Mouse (Mus musculus): ENCODE measurements around the gene Gm43951. TPM values are rescaled to one million over a fixed set of nuclear protein-coding genes. Genes with fewer than 3 reads are reported as not detected.

The Gm43951 gene
- total and polyA plus RNA-seq, 3 experiments = 1.5 to 2.0 TPM; not detected in 1

DNA sequence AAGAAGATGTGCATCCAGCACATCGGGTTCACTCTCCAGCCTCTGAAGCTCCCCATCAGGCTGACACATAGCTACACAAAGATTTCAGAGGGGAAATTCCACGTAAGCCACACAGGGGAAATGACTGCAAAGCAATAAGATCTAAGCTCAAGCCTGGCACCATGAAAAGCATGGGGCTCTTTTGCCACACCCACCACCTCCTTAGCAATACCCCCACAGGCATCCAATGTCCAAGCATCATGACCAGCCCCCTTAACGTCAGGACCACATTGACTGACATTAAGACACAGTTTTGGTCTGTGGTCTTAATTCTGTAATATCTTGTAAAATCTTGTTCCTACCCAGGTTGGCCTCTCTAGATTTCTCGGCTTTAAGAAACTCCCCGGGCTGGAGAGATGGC is 26.1 kb downstream of the Gm43951 start:
- Histone ChIP-seq H3K9ac (ENCODE audit: control insufficient read depth, low read depth, low read length, poor library complexity, severe bottlenecking) (no peak overlapping the region), H3K27ac (ENCODE audit: control insufficient read depth, low read depth, low read length) (no peak overlapping the region), H3K79me2 (ENCODE audit: control insufficient read depth, insufficient read depth, low read length, poor library complexity) (0 out of 2 replicates have a peak, but pooled peaks cover 1% of the 10 kb centered on the region), H3K27me3 (ENCODE audit: control insufficient read depth in 1 of 2, insufficient read depth in 2 of 2, low read length in 2 of 2) (no peaks in the 10 kb centered on the region), H3K4me3 (ENCODE audit: control insufficient read depth in 1 of 2, insufficient read depth in 1 of 2, low read depth in 2 of 2, low read length in 2 of 2) (no peak overlapping the region), H3K9me3 (replicated peaks; ENCODE audit: insufficient read depth, low read length) (no peaks in the 10 kb centered on the region), H3K36me3 (ENCODE audit: control insufficient read depth in 1 of 2, insufficient read depth in 2 of 2, low read length in 2 of 2) (peaks cover 0 to 20% of the 10 kb centered on the region in 2 experiments; a peak in 2 of 4 replicates), H3K4me1 (ENCODE audit: control insufficient read depth in 1 of 2, insufficient read depth in 2 of 2, low read length in 2 of 2) (no peaks in the 10 kb centered on the region)
- TF ChIP-seq USF2 (IDR thresholded peaks at IDR 0.05; ENCODE audit: borderline replicate concordance in 1 of 2, insufficient read depth in 1 of 2, low read depth in 1 of 2, low read length in 2 of 2) = no peak
- TF ChIP-seq ETS1 (IDR thresholded peaks at IDR 0.05; ENCODE audit: low read depth, low read length) = no peak
- no peak for DNase-seq (ENCODE audit: low read depth, low spot score)

GRCm38 (mm10) chr11:72176553-72176952 is 30.1 kb downstream of the Gm43951 start:
- no peaks in the 10 kb centered on the region for H3K9me3 ChIP-seq (replicated peaks; ENCODE audit: insufficient read depth, low read length)
- no peak for TF ChIP-seq JUND (IDR thresholded peaks at IDR 0.05; ENCODE audit: low read depth, low read length)
- no peak for TF ChIP-seq USF1 (IDR thresholded peaks at IDR 0.05; ENCODE audit: low read depth, low read length)
- no peak for TF ChIP-seq BHLHE40 (IDR thresholded peaks at IDR 0.05; ENCODE audit: borderline replicate concordance, low read depth, low read length)
- no peak overlapping the region for H3K27ac ChIP-seq (ENCODE audit: control insufficient read depth, low read depth, low read length)
- no peaks in the 10 kb centered on the region for H3K27me3 ChIP-seq (ENCODE audit: control insufficient read depth in 1 of 2, insufficient read depth in 2 of 2, low read length in 2 of 2)
- H3K9ac ChIP-seq (ENCODE audit: control insufficient read depth, low read depth, low read length, poor library complexity, severe bottlenecking) = no peak overlapping the region
- peaks cover 0 to 20% of the 10 kb centered on the region in 2 experiments; a peak in 2 of 4 replicates for H3K36me3 ChIP-seq (ENCODE audit: control insufficient read depth in 1 of 2, insufficient read depth in 2 of 2, low read length in 2 of 2)
- no peaks in the 10 kb centered on the region for H3K4me1 ChIP-seq (ENCODE audit: control insufficient read depth in 1 of 2, insufficient read depth in 2 of 2, low read length in 2 of 2)
- no peaks in the 10 kb centered on the region for H3K79me2 ChIP-seq (ENCODE audit: control insufficient read depth, insufficient read depth, low read length, poor library complexity)
- H3K4me3 ChIP-seq (ENCODE audit: control insufficient read depth in 1 of 2, insufficient read depth in 1 of 2, low read depth in 2 of 2, low read length in 2 of 2) = no peak overlapping the region
- no peak for DNase-seq (ENCODE audit: low read depth, low spot score)

GRCm38 (mm10) chr11:72175966-72176365 is 30.7 kb downstream of the Gm43951 start:
- no peak for DNase-seq (ENCODE audit: low read depth, low spot score)
- H3K4me1 ChIP-seq (ENCODE audit: control insufficient read depth in 1 of 2, insufficient read depth in 2 of 2, low read length in 2 of 2) = no peaks in the 10 kb centered on the region
- no peak for TF ChIP-seq EP300 (IDR thresholded peaks at IDR 0.05; ENCODE audit: low read depth in 1 of 2, low read length in 2 of 2)
- TF ChIP-seq MAX (IDR thresholded peaks at IDR 0.05; ENCODE audit: low read length) = no peak
- TF ChIP-seq POLR2A (IDR thresholded peaks at IDR 0.05; ENCODE audit: control insufficient read depth in 1 of 2, insufficient read depth in 1 of 2, low read depth in 1 of 2, low read length in 2 of 2, poor library complexity in 1 of 2) = no peak
- TF ChIP-seq SIN3A (IDR thresholded peaks at IDR 0.05; ENCODE audit: low read length) = no peak
- no peaks in the 10 kb centered on the region for H3K79me2 ChIP-seq (ENCODE audit: control insufficient read depth, insufficient read depth, low read length, poor library complexity)
- no peak overlapping the region for H3K9ac ChIP-seq (ENCODE audit: control insufficient read depth, low read depth, low read length, poor library complexity, severe bottlenecking)
- no peak overlapping the region for H3K27ac ChIP-seq (ENCODE audit: control insufficient read depth, low read depth, low read length)
- no peaks in the 10 kb centered on the region for H3K27me3 ChIP-seq (ENCODE audit: control insufficient read depth in 1 of 2, insufficient read depth in 2 of 2, low read length in 2 of 2)
- H3K36me3 ChIP-seq (ENCODE audit: control insufficient read depth in 1 of 2, insufficient read depth in 2 of 2, low read length in 2 of 2) = peaks cover 0 to 20% of the 10 kb centered on the region in 2 experiments; a peak in 2 of 4 replicates
- H3K9me3 ChIP-seq (replicated peaks; ENCODE audit: insufficient read depth, low read length) = no peaks in the 10 kb centered on the region
- no peak overlapping the region for H3K4me3 ChIP-seq (ENCODE audit: control insufficient read depth in 1 of 2, insufficient read depth in 1 of 2, low read depth in 2 of 2, low read length in 2 of 2)

- no peak for DNase-seq (ENCODE audit: low read depth, low spot score)
- Histone ChIP-seq H3K4me1 (ENCODE audit: control insufficient read depth in 1 of 2, insufficient read depth in 2 of 2, low read length in 2 of 2) (no peaks in the 10 kb centered on the region), H3K4me3 (ENCODE audit: control insufficient read depth in 1 of 2, insufficient read depth in 1 of 2, low read depth in 2 of 2, low read length in 2 of 2) (no peak overlapping the region), H3K36me3 (ENCODE audit: control insufficient read depth in 1 of 2, insufficient read depth in 2 of 2, low read length in 2 of 2) (peaks cover 0 to 14% of the 10 kb centered on the region in 2 experiments; a peak in 2 of 4 replicates), H3K9me3 (replicated peaks; ENCODE audit: insufficient read depth, low read length) (no peaks in the 10 kb centered on the region), H3K79me2 (ENCODE audit: control insufficient read depth, insufficient read depth, low read length, poor library complexity) (no peaks in the 10 kb centered on the region), H3K9ac (ENCODE audit: control insufficient read depth, low read depth, low read length, poor library complexity, severe bottlenecking) (no peak overlapping the region), H3K27ac (ENCODE audit: control insufficient read depth, low read depth, low read length) (no peak overlapping the region), H3K27me3 (ENCODE audit: control insufficient read depth in 1 of 2, insufficient read depth in 2 of 2, low read length in 2 of 2) (no peaks in the 10 kb centered on the region)
- TF ChIP-seq TAL1 (IDR thresholded peaks at IDR 0.05; ENCODE audit: low read length) (no peak), POLR2AphosphoS2 (IDR thresholded peaks at IDR 0.05; ENCODE audit: low read length) (no peak), MYB (IDR thresholded peaks at IDR 0.05; ENCODE audit: low read depth, low read length) (no peak), CHD1 (IDR thresholded peaks at IDR 0.05; ENCODE audit: low read depth, low read length) (no peak), TCF12 (IDR thresholded peaks at IDR 0.05; ENCODE audit: low read depth, low read length) (no peak), SMC3 (IDR thresholded peaks at IDR 0.05; ENCODE audit: low read depth, low read length) (no peak), RCOR1 (IDR thresholded peaks at IDR 0.05; ENCODE audit: low read depth, low read length) (no peak), BHLHE40 (IDR thresholded peaks at IDR 0.05; ENCODE audit: borderline replicate concordance, low read depth, low read length) (no peak), MYC (IDR thresholded peaks at IDR 0.05; ENCODE audit: low read depth, low read length) (no peak), POLR2AphosphoS5 (IDR thresholded peaks at IDR 0.05; ENCODE audit: borderline replicate concordance, low read depth, low read length) (no peak)
These were observed 31.9 kb downstream of the Gm43951 start for GRCm38 (mm10) chr11:72174721-72175120.

Data from MEL (cell line).